ENCODE assay signal across 21 mouse cellular contexts in genomic region chr2:124745045-124745444, GRCm38 (mm10).
A peak's percentile ranks its signal among the peaks of the same experiment; 100 is the strongest.
DNase-seq lines count a peak whose midpoint lies in the region; ATAC-seq lines count a peak whose summit lies in the region.
"Had no signal": no experiment of that assay in that cellular context is flagged by ENCODE, and none has a peak within 500 bp of the region (broad histone marks: within the 10 kb centered on the region; RNA-seq: fewer than 3 reads in every experiment).

No protein-coding gene starts in this region.

- peak; percentile 7 for DNase-seq in CD4-positive, CD25-positive, alpha-beta regulatory T cell, adult 2 months (ENCODE audit: low read depth, low spot score)
- DNase-seq in frontal cortex, postnatal 36 days (ENCODE audit: low spot score in 2 of 2) = no peak
- no peak for DNase-seq in lung, postnatal 25 days (ENCODE audit: low spot score)
- DNase-seq in frontal cortex, adult 2 months (ENCODE audit: extremely low spot score in 1 of 2, low spot score in 1 of 2) = no peak
- no peak for DNase-seq in kidney, adult 18-20 months
- DNase-seq: adrenal gland, adult 2 months; adrenal gland, adult 8-10 months; adrenal gland, postnatal 10 days; adrenal gland, postnatal 14 days; adrenal gland, postnatal 25 days; adrenal gland, postnatal 36 days; B cell, adult 2 months; cerebellum, adult 11 months; cerebellum, adult 11-12 months; cerebellum, adult 18-20 months; cerebellum, adult 2 months; cerebellum, adult 8-10 months had no signal

- ATAC-seq in CD4-positive, CD25-positive, alpha-beta regulatory T cell, adult 4 months = peak; percentile 74
- ATAC-seq in activated CD4-positive, CD25-positive, alpha-beta regulatory T cell, adult 4 months = peak; percentile 68
- peak; percentile 70 for ATAC-seq in inflammation-experienced regulatory T-cells, adult 6 months
- ATAC-seq: Patski had no signal
